Mouse (Mus musculus) intestine, embryonic 16.5 days (tissue): ENCODE results near the gene Psip1. TPM values are rescaled to one million over a fixed set of nuclear protein-coding genes. Genes with fewer than 3 reads are reported as not detected.

Source experiments
- ATAC-seq: fragments of 200-750 bp; cut with Nextera tagmentation; 2 replicates; pipeline ENCODE4 v1.8.0; 2017; ENCODE audit warnings: moderate TSS enrichment, moderate library complexity
- H3K27ac ChIP-seq: fragments of 300-500 bp; sonication (generic); 2 replicates; pipeline ENCODE4 v1.5.1; 2014; ENCODE audit warnings: mild to moderate bottlenecking, low read length
- H3K27me3 ChIP-seq: fragments of 300-500 bp; sonication (generic); replicated peaks from 2 replicates; pipeline ENCODE4 v1.6.1; 2014; ENCODE audit warnings: low read length, control low read depth, mixed read lengths; ENCODE audit not compliant: control insufficient read depth, insufficient read depth
- H3K36me3 ChIP-seq: fragments of 300-500 bp; sonication (generic); 2 replicates; pipeline ENCODE4 v1.6.1; 2014; ENCODE audit warnings: low read length, control low read depth; ENCODE audit not compliant: control insufficient read depth, insufficient read depth
- H3K4me1 ChIP-seq: fragments of 300-500 bp; sonication (generic); 2 replicates; pipeline ENCODE4 v1.6.1; 2014; ENCODE audit warnings: low read length, control low read depth, mixed read lengths; ENCODE audit not compliant: control insufficient read depth, insufficient read depth
- H3K4me2 ChIP-seq: fragments of 300-500 bp; sonication (generic); 2 replicates; pipeline ENCODE4 v1.6.1; 2014; ENCODE audit warnings: low read depth, low read length, control low read depth
- H3K4me3 ChIP-seq: fragments of 300-500 bp; sonication (generic); 2 replicates; pipeline ENCODE4 v1.5.1; 2014; ENCODE audit warnings: mild to moderate bottlenecking, low read length
- H3K9ac ChIP-seq: fragments of 300-500 bp; sonication (generic); 2 replicates; pipeline ENCODE4 v1.6.1; 2014; ENCODE audit warnings: low read depth, low read length
- H3K9me3 ChIP-seq: fragments of 300-500 bp; sonication (generic); 2 replicates; pipeline ENCODE4 v1.6.1; 2016; ENCODE audit warnings: low read length, control low read depth; ENCODE audit not compliant: control insufficient read depth
- WGBS: fragments of 180-500 bp; shearing (Covaris S2); extraction: QIAGEN DNeasy Blood & Tissue Kit; methylation state at CpG from one replicate; pipeline ENCODE4 v1.1.7; 2014; 5-methylcytosine and 5-hydroxymethylcytosine counted together
- polyA plus RNA-seq: library from polyadenylated mRNA; unstranded; fragments of >200 nt; fragmentation: Nextera tagmentation; extraction: Ambion mirVana; gene quantifications from 2 replicates; pipeline ENCODE4 v1.2.1, GENCODE M21; 2015

Psip1 gene
- polyA plus RNA-seq, 1 experiment from 2014 or later, result 56.3 TPM

DNA sequence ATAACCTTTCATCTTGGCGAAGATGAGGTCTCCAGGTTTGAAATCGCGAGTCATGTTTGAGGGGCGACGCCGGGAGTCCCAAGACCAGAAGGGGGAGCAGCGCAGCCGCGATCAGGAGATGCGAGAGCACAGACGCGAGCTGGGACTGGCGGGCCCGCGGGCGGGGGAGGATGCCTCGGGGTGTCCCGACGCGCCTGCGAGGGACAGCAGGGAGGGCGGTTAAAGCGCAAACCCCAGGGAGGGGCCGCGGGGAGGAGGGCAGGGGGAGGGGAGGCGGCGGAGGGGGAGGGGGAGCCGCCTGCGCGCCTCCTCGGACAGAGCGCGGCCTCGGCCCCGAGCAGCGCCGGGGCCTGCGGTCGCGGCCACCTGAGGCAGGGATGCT is 533 bp downstream of the Psip1 start:
- no peaks in the 10 kb centered on the region for H3K36me3 ChIP-seq
- peak overlapping the region; percentile 81 for H3K9ac ChIP-seq
- peak; percentile 82 for ATAC-seq
- H3K4me1 ChIP-seq, result no peaks in the 10 kb centered on the region
- no peaks in the 10 kb centered on the region for H3K27me3 ChIP-seq
- under 1% methylated on average over 28 of the region's 40 CpGs for WGBS
- peak overlapping the region; percentile 80 for H3K4me3 ChIP-seq
- H3K27ac ChIP-seq, result peak overlapping the region; percentile 95
- no peaks in the 10 kb centered on the region for H3K9me3 ChIP-seq
- H3K4me2 ChIP-seq, result peak overlapping the region; percentile 81

DNA sequence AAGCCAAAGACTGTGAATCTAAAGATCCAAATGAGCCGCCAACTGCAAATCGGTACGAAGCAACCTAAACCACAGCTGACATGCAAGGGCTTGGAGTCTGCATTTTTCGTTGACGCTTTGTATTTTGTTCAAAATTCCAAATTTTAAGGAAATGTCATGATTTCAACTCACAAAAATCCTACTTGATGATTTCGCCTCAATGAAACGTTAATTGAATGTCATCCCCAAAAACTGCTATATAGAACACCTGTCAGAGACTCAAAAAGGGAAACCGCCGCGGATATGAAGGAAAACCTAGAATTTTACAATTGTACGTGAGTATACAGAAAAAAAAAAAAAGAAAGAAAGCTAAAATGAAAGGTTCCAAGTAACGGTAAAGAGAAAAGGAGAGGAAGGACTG is 1.0 kb downstream of the Psip1 start:
- peak overlapping the region; percentile 80 for H3K4me3 ChIP-seq
- ATAC-seq, result no peak
- peak overlapping the region; percentile 81 for H3K4me2 ChIP-seq
- peak overlapping the region; percentile 81 for H3K9ac ChIP-seq
- H3K27me3 ChIP-seq, result no peaks in the 10 kb centered on the region
- H3K36me3 ChIP-seq, result no peaks in the 10 kb centered on the region
- H3K27ac ChIP-seq, result no peak overlapping the region
- 21% methylated on average over 12 of the region's 12 CpGs for WGBS
- no peaks in the 10 kb centered on the region for H3K9me3 ChIP-seq
- no peaks in the 10 kb centered on the region for H3K4me1 ChIP-seq

DNA sequence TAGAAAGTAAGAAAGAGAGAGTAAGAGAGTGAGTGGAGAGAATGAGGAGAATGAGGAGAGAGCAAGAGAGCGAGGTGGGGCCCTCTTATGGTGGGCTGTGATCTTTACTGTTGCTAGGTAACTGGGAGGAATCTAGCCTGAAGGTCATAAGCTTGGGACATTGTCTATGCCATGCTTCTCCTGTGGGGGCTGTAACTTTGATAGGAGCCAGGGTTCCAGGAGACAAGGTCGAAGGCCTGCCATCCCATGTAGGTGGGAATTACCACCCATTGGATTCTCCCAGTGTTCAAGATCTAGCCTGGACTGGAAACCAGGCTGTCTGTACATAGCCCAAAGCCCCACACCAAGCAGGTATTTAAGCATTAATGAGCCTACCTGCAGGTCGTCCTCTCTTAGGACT is 18.1 kb downstream of the Psip1 start:
- no peaks in the 10 kb centered on the region for H3K27me3 ChIP-seq
- ATAC-seq, result no peak
- no peak overlapping the region for H3K27ac ChIP-seq
- H3K4me3 ChIP-seq, result no peak overlapping the region
- peaks cover 17% of the 10 kb centered on the region for H3K36me3 ChIP-seq
- H3K9me3 ChIP-seq, result no peaks in the 10 kb centered on the region
- H3K4me2 ChIP-seq, result no peak overlapping the region
- H3K9ac ChIP-seq, result no peak overlapping the region
- WGBS, result 68% methylated on average over 3 of the region's 3 CpGs
- no peaks in the 10 kb centered on the region for H3K4me1 ChIP-seq

DNA sequence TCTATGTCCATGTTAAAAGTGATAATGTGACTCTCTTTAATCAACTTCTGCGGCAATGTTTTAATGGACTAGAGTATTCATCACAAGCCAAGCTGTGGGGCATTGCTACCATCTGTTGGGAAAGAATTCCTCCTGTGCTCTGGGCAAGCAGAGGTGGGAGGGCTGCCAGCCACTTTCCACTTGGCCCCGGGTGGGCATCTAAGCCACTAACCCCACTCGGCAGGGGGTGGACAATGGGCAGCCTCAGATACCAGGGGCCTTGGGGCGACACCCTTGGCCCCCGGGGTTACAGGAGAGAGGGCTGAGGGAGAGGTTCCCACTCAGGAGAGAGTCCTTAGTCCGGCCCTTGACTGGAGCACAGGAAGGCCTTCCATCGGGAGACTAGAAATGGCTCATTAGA is 18.6 kb downstream of the Psip1 start:
- ATAC-seq, result no peak
- Histone ChIP-seq H3K9me3 (no peaks in the 10 kb centered on the region), H3K4me3 (no peak overlapping the region), H3K4me2 (no peak overlapping the region), H3K9ac (no peak overlapping the region), H3K36me3 (peaks cover 16% of the 10 kb centered on the region), H3K27ac (no peak overlapping the region), H3K27me3 (no peaks in the 10 kb centered on the region), H3K4me1 (no peaks in the 10 kb centered on the region)
- 90% methylated on average over 7 of the region's 7 CpGs for WGBS

DNA sequence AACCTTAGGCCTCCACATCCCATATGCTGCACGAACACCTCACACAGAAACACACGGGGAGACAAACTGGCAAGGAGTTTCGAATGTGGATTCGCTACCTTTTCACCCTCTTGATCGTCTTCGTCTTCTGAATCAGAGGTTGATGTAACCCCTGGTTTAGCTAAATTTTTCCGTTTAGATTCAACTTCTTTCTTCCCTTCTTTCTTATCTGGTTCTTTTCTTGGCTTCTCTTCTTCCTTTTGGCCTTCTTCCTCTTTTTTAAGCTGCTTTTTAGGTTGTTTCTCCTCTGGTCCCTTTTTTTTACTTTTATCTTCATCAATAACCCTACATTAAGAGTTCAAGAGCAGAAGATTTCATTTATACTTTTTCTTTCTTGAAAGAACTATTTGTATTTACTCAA is 21.4 kb downstream of the Psip1 start:
- H3K27ac ChIP-seq, result no peak overlapping the region
- no peak overlapping the region for H3K9ac ChIP-seq
- H3K4me3 ChIP-seq, result no peak overlapping the region
- no peak for ATAC-seq
- WGBS, result 93% methylated on average over 7 of the region's 7 CpGs
- H3K4me1 ChIP-seq, result no peaks in the 10 kb centered on the region
- H3K27me3 ChIP-seq, result no peaks in the 10 kb centered on the region
- H3K36me3 ChIP-seq, result peaks cover 9% of the 10 kb centered on the region
- H3K4me2 ChIP-seq, result no peak overlapping the region
- H3K9me3 ChIP-seq, result no peaks in the 10 kb centered on the region

DNA sequence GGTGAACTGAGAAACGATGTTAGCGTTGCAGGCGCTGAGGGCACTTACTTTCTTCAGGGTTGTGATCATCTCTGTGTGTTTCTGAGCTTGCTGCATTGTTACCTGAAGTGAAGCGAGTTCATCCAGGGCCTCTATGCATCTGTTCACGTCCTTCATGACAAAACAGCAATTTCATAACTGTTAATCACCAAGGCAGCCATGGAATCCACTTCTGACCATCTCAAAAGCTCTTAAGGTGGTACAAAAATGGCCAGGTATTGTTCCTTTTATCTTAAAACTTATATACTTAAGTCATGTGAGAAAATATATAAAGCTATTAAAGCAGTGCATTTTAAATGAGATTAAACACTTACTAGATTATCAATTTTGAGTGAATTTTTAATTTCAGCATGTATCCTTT is 26.2 kb downstream of the Psip1 start:
- Histone ChIP-seq H3K9ac (no peak overlapping the region), H3K36me3 (peaks cover 8% of the 10 kb centered on the region; the same call in 1 of the 2 replicates), H3K4me1 (no peaks in the 10 kb centered on the region), H3K4me3 (no peak overlapping the region), H3K27me3 (no peaks in the 10 kb centered on the region), H3K9me3 (no peaks in the 10 kb centered on the region), H3K27ac (no peak overlapping the region), H3K4me2 (no peak overlapping the region)
- WGBS, result 84% methylated on average over 5 of the region's 5 CpGs
- ATAC-seq, result no peak

DNA sequence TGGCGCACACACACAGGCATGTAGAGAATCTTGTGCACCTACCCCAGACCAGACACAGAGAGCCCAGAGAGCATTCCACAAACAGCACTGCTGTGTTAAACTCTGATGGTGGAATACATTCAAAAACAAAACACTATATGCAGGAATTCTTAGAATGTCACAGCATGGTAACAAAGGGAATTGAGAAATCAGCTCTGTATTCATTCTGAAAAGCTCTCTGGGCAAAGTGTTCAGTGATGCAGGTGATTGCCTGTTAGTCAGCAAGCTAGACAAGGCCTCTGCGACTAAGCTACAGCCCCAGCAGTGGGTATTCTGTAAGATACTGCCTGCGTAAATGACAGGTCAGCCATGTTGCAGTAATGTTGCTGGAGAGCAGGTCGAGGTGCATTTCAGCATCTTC is 35.5 kb downstream of the Psip1 start:
- H3K27me3 ChIP-seq, result no peaks in the 10 kb centered on the region
- WGBS, result 93% methylated on average over 4 of the region's 4 CpGs
- H3K4me1 ChIP-seq, result no peaks in the 10 kb centered on the region
- H3K4me3 ChIP-seq, result no peak overlapping the region
- no peak overlapping the region for H3K9ac ChIP-seq
- ATAC-seq, result no peak
- no peak overlapping the region for H3K4me2 ChIP-seq
- H3K9me3 ChIP-seq, result no peaks in the 10 kb centered on the region
- H3K27ac ChIP-seq, result no peak overlapping the region
- H3K36me3 ChIP-seq, result peaks cover 12% of the 10 kb centered on the region; the same call in 1 of the 2 replicates

DNA sequence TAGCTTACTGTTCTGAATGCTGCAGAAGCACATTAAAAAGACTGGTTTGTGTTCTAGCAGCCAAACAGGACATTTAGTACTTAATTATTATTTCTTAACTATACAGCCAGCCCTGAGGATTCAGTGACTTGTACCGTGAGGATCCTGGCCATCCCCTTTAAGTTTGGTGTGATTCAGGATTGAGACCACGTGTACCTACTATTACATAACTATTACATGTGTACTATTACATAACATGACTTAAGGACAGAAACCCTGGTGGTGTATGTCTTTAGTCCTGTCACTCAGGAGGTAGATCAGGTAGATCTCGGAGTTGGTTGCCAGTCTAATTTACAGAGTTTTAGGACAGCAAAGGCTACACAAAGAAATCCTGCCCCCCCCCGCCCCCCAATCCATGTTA is 45.2 kb downstream of the Psip1 start:
- H3K4me2 ChIP-seq, result no peak overlapping the region
- no peaks in the 10 kb centered on the region for H3K9me3 ChIP-seq
- no peaks in the 10 kb centered on the region for H3K27me3 ChIP-seq
- H3K27ac ChIP-seq, result no peak overlapping the region
- 87% methylated on average over 4 of the region's 4 CpGs for WGBS
- no peak overlapping the region for H3K4me3 ChIP-seq
- H3K36me3 ChIP-seq, result 0 out of 2 replicates have a peak, but pooled peaks cover 6% of the 10 kb centered on the region
- ATAC-seq, result no peak
- H3K9ac ChIP-seq, result no peak overlapping the region
- H3K4me1 ChIP-seq, result no peaks in the 10 kb centered on the region

DNA sequence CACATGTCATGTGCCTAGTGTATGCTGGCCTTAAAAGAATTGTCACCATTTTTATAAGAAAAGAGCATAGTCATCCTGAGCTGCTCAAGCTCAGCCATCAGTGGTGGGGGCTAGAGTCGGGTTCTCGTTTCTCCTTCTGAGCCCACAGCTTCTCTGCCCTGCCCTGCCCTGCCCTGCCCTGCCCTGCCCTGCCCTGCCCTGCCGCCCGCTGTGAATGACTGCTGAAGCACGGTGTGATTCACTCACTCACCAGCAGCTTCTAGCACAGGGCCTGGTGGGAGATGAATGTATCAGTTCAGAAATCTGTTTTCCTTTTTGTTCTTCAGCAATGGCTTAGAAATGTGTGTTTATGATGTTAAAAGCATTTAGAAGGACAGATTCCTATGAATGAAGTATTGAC is 47.2 kb downstream of the Psip1 start:
- H3K9ac ChIP-seq, result no peak overlapping the region
- no peaks in the 10 kb centered on the region for H3K27me3 ChIP-seq
- no peaks in the 10 kb centered on the region for H3K9me3 ChIP-seq
- no peak overlapping the region for H3K4me3 ChIP-seq
- WGBS, result 52% methylated on average over 5 of the region's 5 CpGs
- H3K4me2 ChIP-seq, result no peak overlapping the region
- H3K36me3 ChIP-seq, result peaks cover 6% of the 10 kb centered on the region; the same call in 1 of the 2 replicates
- H3K27ac ChIP-seq, result no peak overlapping the region
- ATAC-seq, result peak; percentile 71
- H3K4me1 ChIP-seq, result no peaks in the 10 kb centered on the region

DNA sequence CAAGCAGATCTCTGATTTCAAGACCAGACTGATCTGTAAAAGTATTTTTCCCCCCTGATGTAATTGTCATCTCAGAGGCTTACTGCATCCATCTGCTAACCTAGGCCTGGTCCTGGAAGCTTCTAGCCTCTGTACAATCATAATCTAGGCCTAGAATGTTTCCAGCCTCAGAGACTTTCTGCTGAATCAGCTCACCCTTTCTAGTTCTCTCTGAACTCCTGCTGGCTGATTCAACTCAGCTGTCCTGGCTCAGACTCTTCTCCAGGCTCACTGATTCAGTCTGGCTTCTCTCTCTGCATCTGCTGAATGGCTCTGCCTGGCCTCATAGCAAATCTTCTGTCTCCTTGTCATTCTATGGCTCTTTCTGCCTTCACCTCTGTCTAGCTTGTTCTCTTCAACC is 48.1 kb downstream of the Psip1 start:
- no peak for ATAC-seq

More for the DNA sequence above, 48.1 kb downstream of the Psip1 start:
- Histone ChIP-seq H3K9ac (no peak overlapping the region), H3K36me3 (peaks cover 9% of the 10 kb centered on the region; the same call in 1 of the 2 replicates), H3K4me3 (no peak overlapping the region), H3K27me3 (no peaks in the 10 kb centered on the region), H3K9me3 (no peaks in the 10 kb centered on the region), H3K27ac (no peak overlapping the region), H3K4me1 (no peaks in the 10 kb centered on the region), H3K4me2 (no peak overlapping the region)
